Mouse (Mus musculus): ENCODE results near the gene Ptprb. TPM values are rescaled to one million over a fixed set of nuclear protein-coding genes. Genes with fewer than 3 reads are reported as not detected.

Ptprb gene
- 1.8 and 2.8 TPM in 2 replicates for polyA plus RNA-seq (2011; ENCODE audit: insufficient read depth, insufficient read length, low replicate concordance, missing spikeins)

- no peaks in the 10 kb centered on the region for H3K4me1 ChIP-seq (ENCODE audit: control insufficient read depth, insufficient read depth, low read length)
- H3K27ac ChIP-seq (ENCODE audit: control insufficient read depth, insufficient read depth, low read depth, low read length, poor library complexity) = no peak within 1 kb of the TSS
- H3K4me3 ChIP-seq (replicated peaks; ENCODE audit: control insufficient read depth, low read depth, low read length) = no peak within 1 kb of the TSS
- whole genome bisulfite sequencing = 5% methylated on average over 7 of the region's 7 CpGs
- TF ChIP-seq POLR2A (IDR thresholded peaks at IDR 0.05; ENCODE audit: borderline replicate concordance, control insufficient read depth, low read depth, low read length) = no peak
- no peak for TF ChIP-seq CTCF (IDR thresholded peaks at IDR 0.05; ENCODE audit: control insufficient read depth, insufficient read depth, low read length)
Measured at GRCm38 (mm10) chr10:116275280-116275679, at the start of gene Ptprb. Gene Ptprb, plus strand, starts transcription at chr10:116275523.

DNA sequence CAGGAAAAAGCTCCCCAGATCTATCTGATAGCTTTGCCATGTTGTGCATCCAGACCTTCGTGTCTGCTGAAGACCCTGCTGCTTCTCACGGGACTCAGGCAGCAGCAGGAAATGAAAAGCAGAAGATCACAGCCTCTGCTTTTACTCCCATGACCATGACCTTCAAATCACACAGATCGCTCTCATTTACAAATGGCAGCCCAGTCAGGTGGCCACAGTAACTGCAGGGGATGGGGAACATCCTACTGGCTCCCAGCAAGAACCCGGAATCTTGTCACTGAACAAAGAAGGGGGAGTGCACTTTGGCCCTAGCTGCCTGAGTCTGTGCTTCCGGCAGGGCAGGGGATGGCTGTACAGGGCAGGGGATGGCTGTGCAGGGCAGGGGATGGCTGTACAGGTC is 40.0 kb upstream of the Ptprb start:
- WGBS = 41% methylated on average over 5 of the region's 5 CpGs
- Histone ChIP-seq H3K27ac (ENCODE audit: control insufficient read depth, insufficient read depth, low read depth, low read length, poor library complexity) (no peak overlapping the region), H3K4me3 (replicated peaks; ENCODE audit: control insufficient read depth, low read depth, low read length) (no peak overlapping the region), H3K4me1 (ENCODE audit: control insufficient read depth, insufficient read depth, low read length) (no peaks in the 10 kb centered on the region; the same call in 1 of the 2 replicates)
- TF ChIP-seq CTCF (IDR thresholded peaks at IDR 0.05; ENCODE audit: control insufficient read depth, insufficient read depth, low read length) (no peak), POLR2A (IDR thresholded peaks at IDR 0.05; ENCODE audit: borderline replicate concordance, control insufficient read depth, low read depth, low read length) (no peak)

- Histone ChIP-seq H3K4me3 (replicated peaks; ENCODE audit: control insufficient read depth, low read depth, low read length) (no peak overlapping the region), H3K27ac (ENCODE audit: control insufficient read depth, insufficient read depth, low read depth, low read length, poor library complexity) (no peak overlapping the region), H3K4me1 (ENCODE audit: control insufficient read depth, insufficient read depth, low read length) (no peaks in the 10 kb centered on the region)
- 28% methylated on average over 7 of the region's 7 CpGs for WGBS
- TF ChIP-seq CTCF (IDR thresholded peaks at IDR 0.05; ENCODE audit: control insufficient read depth, insufficient read depth, low read length) (no peak), POLR2A (IDR thresholded peaks at IDR 0.05; ENCODE audit: borderline replicate concordance, control insufficient read depth, low read depth, low read length) (no peak)
Measured at GRCm38 (mm10) chr10:116242200-116242599, 33.1 kb upstream of the Ptprb start.

DNA sequence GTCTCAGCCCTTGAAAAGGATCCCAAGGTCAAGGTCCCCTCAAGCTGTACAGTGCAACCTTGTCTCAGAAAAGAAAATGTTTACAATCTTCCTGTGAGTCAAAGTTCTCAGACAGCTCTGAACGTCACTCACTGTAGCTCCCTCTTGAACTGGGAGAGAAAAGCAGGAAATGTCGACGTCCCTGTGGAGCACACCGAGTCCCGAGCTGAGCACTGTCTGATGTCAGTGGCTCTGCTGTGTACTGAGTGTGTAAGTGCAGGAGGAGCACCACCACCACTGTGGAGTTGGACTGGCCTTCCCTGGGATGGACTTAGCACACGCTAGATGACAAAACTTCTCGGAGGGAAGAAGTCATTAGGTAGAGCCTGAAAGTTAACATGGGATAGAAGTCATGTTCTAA is 31.9 kb upstream of the Ptprb start:
- no peaks in the 10 kb centered on the region for H3K4me1 ChIP-seq (ENCODE audit: control insufficient read depth, insufficient read depth, low read length)
- WGBS = 74% methylated on average over 7 of the region's 7 CpGs
- H3K27ac ChIP-seq (ENCODE audit: control insufficient read depth, insufficient read depth, low read depth, low read length, poor library complexity) = no peak overlapping the region
- H3K4me3 ChIP-seq (replicated peaks; ENCODE audit: control insufficient read depth, low read depth, low read length) = no peak overlapping the region
- TF ChIP-seq CTCF (IDR thresholded peaks at IDR 0.05; ENCODE audit: control insufficient read depth, insufficient read depth, low read length) (no peak), POLR2A (IDR thresholded peaks at IDR 0.05; ENCODE audit: borderline replicate concordance, control insufficient read depth, low read depth, low read length) (no peak)

- TF ChIP-seq POLR2A (IDR thresholded peaks at IDR 0.05; ENCODE audit: borderline replicate concordance, control insufficient read depth, low read depth, low read length) (no peak), CTCF (IDR thresholded peaks at IDR 0.05; ENCODE audit: control insufficient read depth, insufficient read depth, low read length) (no peak)
- 74% methylated on average over 2 of the region's 2 CpGs for WGBS
- H3K4me1 ChIP-seq (ENCODE audit: control insufficient read depth, insufficient read depth, low read length) = no peaks in the 10 kb centered on the region
Measured at GRCm38 (mm10) chr10:116245632-116246031, 29.7 kb upstream of the Ptprb start.

DNA sequence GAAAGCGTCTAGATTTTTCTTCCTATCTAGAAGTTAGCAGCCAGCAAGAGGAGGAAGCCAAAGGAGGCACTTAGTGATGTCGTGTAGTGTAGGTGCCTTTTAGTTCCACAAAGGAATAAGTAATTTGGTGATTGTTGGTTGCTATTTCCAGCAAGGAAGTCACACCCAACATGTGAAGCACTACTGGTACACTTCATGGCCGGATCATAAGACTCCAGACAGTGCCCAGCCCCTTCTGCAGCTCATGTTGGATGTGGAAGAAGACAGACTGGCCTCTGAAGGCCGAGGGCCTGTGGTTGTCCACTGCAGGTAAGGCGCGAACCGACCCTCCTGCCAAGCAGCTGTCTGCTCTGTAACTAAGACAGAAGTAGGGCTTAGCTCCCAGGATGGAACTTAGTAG is 22.7 kb upstream of the Ptprb start:
- Histone ChIP-seq H3K4me1 (ENCODE audit: control insufficient read depth, insufficient read depth, low read length) (no peaks in the 10 kb centered on the region), H3K4me3 (replicated peaks; ENCODE audit: control insufficient read depth, low read depth, low read length) (no peak overlapping the region), H3K27ac (ENCODE audit: control insufficient read depth, insufficient read depth, low read depth, low read length, poor library complexity) (no peak overlapping the region)
- WGBS = 75% methylated on average over 7 of the region's 7 CpGs
- TF ChIP-seq POLR2A (IDR thresholded peaks at IDR 0.05; ENCODE audit: borderline replicate concordance, control insufficient read depth, low read depth, low read length) (no peak), CTCF (IDR thresholded peaks at IDR 0.05; ENCODE audit: control insufficient read depth, insufficient read depth, low read length) (no peak)

More at GRCm38 (mm10) chr10:116245632-116246031, 29.7 kb upstream of the Ptprb start:
- Histone ChIP-seq H3K27ac (ENCODE audit: control insufficient read depth, insufficient read depth, low read depth, low read length, poor library complexity) (no peak overlapping the region), H3K4me3 (replicated peaks; ENCODE audit: control insufficient read depth, low read depth, low read length) (no peak overlapping the region)

- H3K27ac ChIP-seq (ENCODE audit: control insufficient read depth, insufficient read depth, low read depth, low read length, poor library complexity) = no peak overlapping the region
- H3K4me1 ChIP-seq (ENCODE audit: control insufficient read depth, insufficient read depth, low read length) = no peaks in the 10 kb centered on the region
- 66% methylated on average over 6 of the region's 6 CpGs for WGBS
- H3K4me3 ChIP-seq (replicated peaks; ENCODE audit: control insufficient read depth, low read depth, low read length) = no peak overlapping the region
- TF ChIP-seq CTCF (IDR thresholded peaks at IDR 0.05; ENCODE audit: control insufficient read depth, insufficient read depth, low read length) (no peak), POLR2A (IDR thresholded peaks at IDR 0.05; ENCODE audit: borderline replicate concordance, control insufficient read depth, low read depth, low read length) (no peak)
Measured at GRCm38 (mm10) chr10:116253972-116254371, 21.4 kb upstream of the Ptprb start.

- Histone ChIP-seq H3K4me1 (ENCODE audit: control insufficient read depth, insufficient read depth, low read length) (no peaks in the 10 kb centered on the region), H3K4me3 (replicated peaks; ENCODE audit: control insufficient read depth, low read depth, low read length) (no peak overlapping the region), H3K27ac (ENCODE audit: control insufficient read depth, insufficient read depth, low read depth, low read length, poor library complexity) (no peak overlapping the region)
- TF ChIP-seq POLR2A (IDR thresholded peaks at IDR 0.05; ENCODE audit: borderline replicate concordance, control insufficient read depth, low read depth, low read length) = no peak
- no peak for TF ChIP-seq CTCF (IDR thresholded peaks at IDR 0.05; ENCODE audit: control insufficient read depth, insufficient read depth, low read length)
- 77% methylated on average over 4 of the region's 4 CpGs for WGBS
Measured at GRCm38 (mm10) chr10:116259298-116259697, 16.0 kb upstream of the Ptprb start.
